Mouse (Mus musculus): ENCODE results near the gene Krtap17-1. TPM values are rescaled to one million over a fixed set of nuclear protein-coding genes. Genes with fewer than 3 reads are reported as not detected.

Gene Krtap17-1
- polyA plus RNA-seq (2016; fragmentation: Nextera tagmentation; extraction: Ambion mirVana): 0.29 TPM in 1 of 2 replicates, not detected in the other

DNA sequence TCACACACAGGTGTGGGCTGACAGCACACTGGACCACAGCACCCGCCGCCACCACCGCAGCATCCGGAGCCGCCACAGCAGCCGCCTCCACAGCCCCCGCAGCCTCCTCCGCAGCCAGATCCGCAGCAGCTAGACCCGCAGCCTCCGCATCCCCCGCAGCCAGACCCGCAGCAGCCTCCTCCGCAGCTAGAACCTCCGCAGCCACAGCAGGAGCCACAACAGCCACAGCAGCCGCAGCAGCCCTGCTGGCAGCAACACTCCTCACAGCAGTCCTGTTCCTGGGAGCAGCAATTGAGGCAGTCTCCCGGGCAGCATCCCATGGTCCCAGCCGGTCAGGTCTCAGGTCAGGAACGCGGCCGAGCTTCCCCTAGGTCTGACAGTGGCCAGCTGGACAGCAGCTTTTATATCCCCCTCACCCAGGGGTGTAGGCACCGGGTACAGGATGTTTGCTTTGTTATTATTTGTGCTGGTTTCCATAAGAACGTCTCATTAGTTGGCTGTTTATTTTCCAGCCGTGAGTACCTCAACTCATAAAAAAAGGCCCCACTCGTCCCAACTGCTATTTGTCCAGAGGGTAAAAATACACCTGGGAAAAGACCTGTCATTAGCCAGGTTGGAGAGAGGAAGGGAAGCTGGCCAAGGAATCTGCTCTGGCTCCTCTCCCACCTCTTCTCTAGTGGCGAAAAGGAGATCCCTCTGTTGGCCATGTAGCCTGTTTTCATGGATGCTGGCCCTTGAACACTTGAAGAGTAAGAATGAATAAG lies at the start of gene Krtap17-1:
Gene Krtap17-1 (minus strand): TSS at position 375 of the 764 bp plus-strand sequence.
- H3K4me1 ChIP-seq: no peaks in the 10 kb centered on the region
- peaks cover 28% of the 10 kb centered on the region for H3K27me3 ChIP-seq
- no peak within 1 kb of the TSS for H3K9ac ChIP-seq
- H3K9me3 ChIP-seq: no peaks in the 10 kb centered on the region
- H3K36me3 ChIP-seq: no peaks in the 10 kb centered on the region
- ATAC-seq (ENCODE audit: insufficient number of reproducible peaks, insufficient read depth, low FRiP score, low TSS enrichment): no peak
- 26% methylated on average over 26 of the region's 26 CpGs for WGBS
- H3K4me2 ChIP-seq (replicated peaks): 0 out of 2 replicates have a peak within 1 kb of the TSS, but pooled peaks have one; percentile 5
- no peak within 1 kb of the TSS for H3K27ac ChIP-seq
- H3K4me3 ChIP-seq: no peak within 1 kb of the TSS

GRCm38 (mm10) chr11:100041454-100041853 lies 47.7 kb upstream of the Krtap17-1 start, which contains the start of gene Krt34:
Krt34 (minus strand) TSS chr11:100041554.
- Histone ChIP-seq H3K36me3 (no peaks in the 10 kb centered on the region), H3K9ac (no peak within 1 kb of the TSS), H3K27ac (no peak within 1 kb of the TSS), H3K4me1 (no peaks in the 10 kb centered on the region), H3K9me3 (no peaks in the 10 kb centered on the region), H3K27me3 (no peaks in the 10 kb centered on the region), H3K4me2 (replicated peaks) (no peak within 1 kb of the TSS), H3K4me3 (no peak within 1 kb of the TSS)
- no peak for ATAC-seq (ENCODE audit: insufficient number of reproducible peaks, insufficient read depth, low FRiP score, low TSS enrichment)
- 82% methylated on average over 6 of the region's 6 CpGs for WGBS

GRCm38 (mm10) chr11:100029768-100030167 lies 36.0 kb upstream of the Krtap17-1 start, which contains the start of gene Krt33b:
Krt33b (minus strand) TSS chr11:100029868.
- no peak within 1 kb of the TSS for H3K9ac ChIP-seq
- H3K4me3 ChIP-seq: no peak within 1 kb of the TSS
- H3K27ac ChIP-seq: no peak within 1 kb of the TSS
- no peaks in the 10 kb centered on the region for H3K27me3 ChIP-seq
- ATAC-seq (ENCODE audit: insufficient number of reproducible peaks, insufficient read depth, low FRiP score, low TSS enrichment): no peak
- H3K9me3 ChIP-seq: no peaks in the 10 kb centered on the region
- no peaks in the 10 kb centered on the region for H3K4me1 ChIP-seq
- H3K36me3 ChIP-seq: no peaks in the 10 kb centered on the region
- WGBS: 84% methylated on average over 6 of the region's 6 CpGs
- no peak within 1 kb of the TSS for H3K4me2 ChIP-seq (replicated peaks)

DNA sequence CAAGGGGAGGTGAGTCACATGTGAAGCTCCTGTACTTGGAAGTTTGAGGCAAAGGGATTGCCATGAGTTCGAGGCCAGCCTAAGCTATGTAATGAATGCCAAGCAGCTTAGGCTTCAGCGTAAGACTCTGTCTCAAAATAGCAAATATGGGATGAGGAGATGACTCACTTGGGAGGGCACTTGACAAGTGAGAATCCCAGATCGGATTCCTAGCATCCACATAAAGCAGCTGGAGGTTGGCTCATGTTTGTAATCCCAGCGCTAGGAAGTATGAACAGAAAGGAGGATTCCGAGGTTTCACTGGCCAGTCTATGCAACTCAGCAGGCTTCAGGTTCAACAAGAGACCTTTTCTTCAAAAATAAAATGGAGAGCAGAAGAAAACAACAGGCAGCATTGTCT lies 27.6 kb upstream of the Krtap17-1 start:
- Histone ChIP-seq H3K9ac (no peak overlapping the region), H3K27ac (no peak overlapping the region), H3K9me3 (no peaks in the 10 kb centered on the region), H3K4me2 (replicated peaks) (no peak overlapping the region), H3K4me1 (no peaks in the 10 kb centered on the region), H3K4me3 (no peak overlapping the region), H3K27me3 (no peaks in the 10 kb centered on the region), H3K36me3 (no peaks in the 10 kb centered on the region)
- WGBS: 81% methylated on average over 5 of the region's 5 CpGs
- ATAC-seq (ENCODE audit: insufficient number of reproducible peaks, insufficient read depth, low FRiP score, low TSS enrichment): no peak

DNA sequence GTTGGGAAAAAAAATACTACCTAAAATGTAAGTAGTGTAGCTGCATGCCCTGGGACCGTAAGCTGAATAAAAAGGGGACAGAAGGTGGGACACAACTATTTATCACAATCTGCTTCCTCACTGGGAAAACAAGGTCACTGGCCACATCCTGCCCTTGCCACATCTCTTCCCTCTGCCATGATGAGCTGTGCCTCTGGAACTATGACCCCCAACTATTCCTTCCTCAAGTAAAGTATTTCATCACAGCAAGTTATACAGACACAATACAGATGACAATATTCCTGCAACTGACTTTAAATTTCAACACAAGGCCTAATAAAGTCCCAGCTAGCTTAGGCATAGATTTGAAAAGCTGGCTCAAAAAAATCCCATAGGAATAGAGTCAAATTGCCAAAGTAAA lies 25.7 kb upstream of the Krtap17-1 start:
- Histone ChIP-seq H3K4me3 (no peak overlapping the region), H3K9ac (no peak overlapping the region), H3K27ac (no peak overlapping the region), H3K4me1 (no peaks in the 10 kb centered on the region), H3K36me3 (no peaks in the 10 kb centered on the region), H3K9me3 (no peaks in the 10 kb centered on the region), H3K27me3 (no peaks in the 10 kb centered on the region), H3K4me2 (replicated peaks) (no peak overlapping the region)
- 93% methylated on average over 1 of the region's 1 CpGs for WGBS
- no peak for ATAC-seq (ENCODE audit: insufficient number of reproducible peaks, insufficient read depth, low FRiP score, low TSS enrichment)

DNA sequence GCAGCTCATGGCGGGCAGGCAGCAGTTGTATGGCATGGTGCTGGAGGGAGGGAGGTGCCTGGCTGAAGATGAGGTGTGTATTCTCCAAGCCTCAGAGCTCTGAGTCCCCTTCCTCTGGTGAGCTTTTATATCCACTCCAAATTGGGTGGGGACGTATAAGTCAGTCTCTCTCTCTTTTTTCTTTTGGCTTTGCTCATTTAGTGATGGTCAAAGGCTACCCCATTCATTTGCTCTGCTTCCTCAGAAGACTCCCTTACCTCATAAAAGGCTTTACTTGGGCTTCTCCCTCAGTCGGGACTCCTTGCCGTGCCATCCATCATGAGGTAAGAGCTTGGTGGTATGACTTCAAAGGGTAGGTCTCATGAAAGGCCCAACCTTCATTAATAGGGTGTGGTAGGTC lies 22.3 kb upstream of the Krtap17-1 start, which contains the start of gene Krt33a:
Gene Krt33a (minus strand): TSS at position 101 of the 400 bp plus-strand sequence.
- Histone ChIP-seq H3K4me3 (no peak within 1 kb of the TSS), H3K9me3 (no peaks in the 10 kb centered on the region), H3K36me3 (no peaks in the 10 kb centered on the region), H3K4me2 (replicated peaks) (no peak within 1 kb of the TSS), H3K4me1 (no peaks in the 10 kb centered on the region), H3K9ac (no peak within 1 kb of the TSS), H3K27me3 (no peaks in the 10 kb centered on the region), H3K27ac (no peak within 1 kb of the TSS)
- WGBS: 90% methylated on average over 4 of the region's 4 CpGs
- ATAC-seq (ENCODE audit: insufficient number of reproducible peaks, insufficient read depth, low FRiP score, low TSS enrichment): no peak

GRCm38 (mm10) chr11:100013691-100014171 lies 19.9 kb upstream of the Krtap17-1 start:
- no peaks in the 10 kb centered on the region for H3K27me3 ChIP-seq
- H3K36me3 ChIP-seq: no peaks in the 10 kb centered on the region
- no peaks in the 10 kb centered on the region for H3K9me3 ChIP-seq
- no peak overlapping the region for H3K9ac ChIP-seq
- no peak for ATAC-seq (ENCODE audit: insufficient number of reproducible peaks, insufficient read depth, low FRiP score, low TSS enrichment)
- H3K4me3 ChIP-seq: no peak overlapping the region
- WGBS: 73% methylated on average over 4 of the region's 4 CpGs
- no peak overlapping the region for H3K27ac ChIP-seq
- H3K4me2 ChIP-seq (replicated peaks): no peak overlapping the region
- no peaks in the 10 kb centered on the region for H3K4me1 ChIP-seq

DNA sequence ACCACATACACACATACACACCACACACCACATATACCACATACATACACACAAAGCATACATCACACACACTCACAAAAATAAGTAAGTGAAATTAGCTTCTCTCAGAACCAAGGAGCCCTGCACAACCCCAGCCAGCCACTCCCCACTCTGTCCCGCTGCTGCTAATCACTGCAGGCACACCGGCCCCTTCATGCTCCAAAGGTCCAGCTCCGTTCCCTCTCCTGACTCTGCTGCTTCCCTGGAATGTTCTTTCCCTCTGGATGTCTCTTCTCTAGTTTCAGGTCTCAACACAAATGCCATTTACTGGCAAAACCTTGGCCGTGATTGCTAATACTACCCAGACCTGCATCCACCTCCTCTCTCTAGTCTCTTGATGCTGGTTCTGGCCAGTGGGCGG lies 16.9 kb upstream of the Krtap17-1 start:
- Histone ChIP-seq H3K9me3 (no peaks in the 10 kb centered on the region), H3K9ac (no peak overlapping the region), H3K4me2 (replicated peaks) (no peak overlapping the region), H3K27ac (no peak overlapping the region), H3K36me3 (no peaks in the 10 kb centered on the region), H3K4me3 (no peak overlapping the region), H3K4me1 (no peaks in the 10 kb centered on the region), H3K27me3 (no peaks in the 10 kb centered on the region)
- ATAC-seq (ENCODE audit: insufficient number of reproducible peaks, insufficient read depth, low FRiP score, low TSS enrichment): no peak
- WGBS: 78% methylated on average over 5 of the region's 5 CpGs

GRCm38 (mm10) chr11:100008336-100008735 lies 14.5 kb upstream of the Krtap17-1 start:
- Histone ChIP-seq H3K27me3 (no peaks in the 10 kb centered on the region), H3K4me3 (no peak overlapping the region), H3K4me2 (replicated peaks) (no peak overlapping the region), H3K4me1 (no peaks in the 10 kb centered on the region), H3K36me3 (no peaks in the 10 kb centered on the region), H3K27ac (no peak overlapping the region), H3K9ac (no peak overlapping the region), H3K9me3 (no peaks in the 10 kb centered on the region)
- no peak for ATAC-seq (ENCODE audit: insufficient number of reproducible peaks, insufficient read depth, low FRiP score, low TSS enrichment)
- 88% methylated on average over 5 of the region's 5 CpGs for WGBS

DNA sequence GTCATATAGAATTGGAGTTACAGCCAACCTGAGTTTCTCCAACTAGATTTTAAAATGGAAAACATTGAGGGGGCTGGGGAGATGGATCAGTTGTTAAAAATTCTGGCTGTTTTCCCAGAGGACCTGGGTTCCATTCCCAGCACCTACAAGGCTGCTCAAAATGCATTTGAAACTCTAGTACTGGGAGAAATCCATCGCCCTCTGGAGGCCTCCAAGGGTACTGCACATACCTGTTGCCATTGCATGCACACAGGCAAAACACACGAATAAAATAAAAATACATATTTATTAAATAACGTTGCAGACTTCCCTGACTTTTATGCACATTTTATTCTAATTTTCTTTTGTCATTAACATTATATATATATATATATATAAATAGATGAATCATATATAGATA lies 12.8 kb upstream of the Krtap17-1 start:
- Histone ChIP-seq H3K9ac (no peak overlapping the region), H3K4me1 (no peaks in the 10 kb centered on the region), H3K27me3 (no peaks in the 10 kb centered on the region), H3K36me3 (no peaks in the 10 kb centered on the region), H3K27ac (no peak overlapping the region), H3K4me2 (replicated peaks) (no peak overlapping the region), H3K4me3 (no peak overlapping the region), H3K9me3 (no peaks in the 10 kb centered on the region)
- ATAC-seq (ENCODE audit: insufficient number of reproducible peaks, insufficient read depth, low FRiP score, low TSS enrichment): no peak
- 53% methylated on average over 3 of the region's 3 CpGs for WGBS

DNA sequence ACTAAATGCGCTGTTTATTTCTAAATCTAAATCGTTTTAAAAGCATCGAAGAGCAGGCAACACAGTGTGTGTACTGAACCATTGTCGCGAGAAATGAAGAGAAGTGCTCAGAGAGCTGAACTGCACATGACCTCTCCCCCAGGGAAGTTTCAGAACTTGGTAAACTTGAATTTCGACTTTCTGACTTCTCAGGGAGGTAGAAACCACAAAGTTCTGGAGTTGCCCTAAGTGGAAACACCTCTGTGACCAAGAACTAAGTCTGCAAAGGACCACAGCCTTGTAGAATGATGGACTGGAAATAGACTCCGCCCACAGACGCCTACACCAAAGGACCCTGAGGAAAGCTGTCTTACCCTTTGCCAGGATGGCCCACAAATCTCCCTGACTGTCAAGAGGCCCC lies 12.1 kb upstream of the Krtap17-1 start:
- Histone ChIP-seq H3K4me3 (no peak overlapping the region), H3K27me3 (no peaks in the 10 kb centered on the region), H3K27ac (no peak overlapping the region), H3K9ac (no peak overlapping the region), H3K4me2 (replicated peaks) (no peak overlapping the region), H3K9me3 (no peaks in the 10 kb centered on the region), H3K36me3 (no peaks in the 10 kb centered on the region), H3K4me1 (no peaks in the 10 kb centered on the region)
- ATAC-seq (ENCODE audit: insufficient number of reproducible peaks, insufficient read depth, low FRiP score, low TSS enrichment): no peak
- 81% methylated on average over 8 of the region's 8 CpGs for WGBS

DNA sequence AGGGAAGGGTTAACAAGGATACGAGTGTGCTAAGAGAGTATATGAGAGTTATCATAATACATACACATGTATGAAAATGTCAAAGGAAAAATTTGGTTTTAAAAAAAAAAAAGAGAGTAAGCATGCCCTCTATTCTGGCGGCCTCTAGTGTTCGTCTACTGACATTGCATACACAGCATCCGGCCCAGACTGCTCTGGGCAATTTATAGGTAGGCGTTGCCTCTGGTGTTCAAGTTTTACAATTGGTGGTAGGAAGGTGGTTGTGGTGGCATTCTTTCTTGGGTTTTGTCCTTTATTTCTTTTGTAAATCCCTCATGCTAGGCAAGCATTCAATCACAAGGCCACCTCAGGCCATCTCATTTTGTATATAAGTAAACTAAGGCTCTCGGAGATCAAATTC lies 11.1 kb upstream of the Krtap17-1 start:
- ATAC-seq (ENCODE audit: insufficient number of reproducible peaks, insufficient read depth, low FRiP score, low TSS enrichment): no peak
- 27% methylated on average over 6 of the region's 6 CpGs for WGBS
- no peaks in the 10 kb centered on the region for H3K9me3 ChIP-seq
- H3K9ac ChIP-seq: no peak overlapping the region
- no peak overlapping the region for H3K4me2 ChIP-seq (replicated peaks)
- H3K27me3 ChIP-seq: no peaks in the 10 kb centered on the region
- H3K4me3 ChIP-seq: no peak overlapping the region
- H3K36me3 ChIP-seq: no peaks in the 10 kb centered on the region
- no peak overlapping the region for H3K27ac ChIP-seq
- H3K4me1 ChIP-seq: no peaks in the 10 kb centered on the region

Measured in embryonic facial prominence, embryonic 12.5 days (tissue).